Mouse (Mus musculus) liver, embryonic 11.5 days (tissue): ENCODE data around the gene Glt1d1. TPM values are rescaled to one million over a fixed set of nuclear protein-coding genes. Genes with fewer than 3 reads are reported as not detected.

Experiments
- ATAC-seq: fragments of 200-750 bp; cut with Nextera tagmentation; replicated peaks from 2 replicates; pipeline ENCODE4 v1.8.0; 2017; ENCODE audit warnings: moderate number of reproducible peaks, mild to moderate bottlenecking, moderate TSS enrichment, moderate library complexity; ENCODE audit not compliant: low FRiP score
- DNase-seq: peaks from one replicate; pipeline ENCODE4 v3.0.0-alpha.2; 2017; ENCODE audit warnings: low spot score
- H3K27ac ChIP-seq: fragments of 300-500 bp; sonication (generic); 2 replicates; pipeline ENCODE4 v1.5.1; 2014; ENCODE audit warnings: mild to moderate bottlenecking, low read depth, low read length, control low read depth
- H3K27me3 ChIP-seq: fragments of 300-500 bp; sonication (generic); replicated peaks from 2 replicates; pipeline ENCODE4 v1.6.1; 2014; ENCODE audit warnings: low read length, mixed read lengths; ENCODE audit not compliant: control insufficient read depth, insufficient read depth
- H3K36me3 ChIP-seq: fragments of 300-500 bp; sonication (generic); 2 replicates; pipeline ENCODE4 v1.6.1; 2014; ENCODE audit warnings: mild to moderate bottlenecking, low read length, moderate library complexity, mixed read lengths; ENCODE audit not compliant: control insufficient read depth, insufficient read depth
- H3K4me1 ChIP-seq: fragments of 300-500 bp; sonication (generic); replicated peaks from 2 replicates; pipeline ENCODE4 v1.6.1; 2014; ENCODE audit warnings: low read length, mixed read lengths; ENCODE audit not compliant: control insufficient read depth, insufficient read depth
- H3K4me2 ChIP-seq: fragments of 300-500 bp; sonication (generic); 2 replicates; pipeline ENCODE4 v1.6.1; 2014; ENCODE audit warnings: mild to moderate bottlenecking, control low read depth, moderate library complexity
- H3K4me3 ChIP-seq: fragments of 300-500 bp; sonication (generic); 2 replicates; pipeline ENCODE4 v1.5.1; 2014; ENCODE audit warnings: low read depth, low read length, control low read depth
- H3K9ac ChIP-seq: fragments of 300-500 bp; sonication (generic); 2 replicates; pipeline ENCODE4 v1.6.1; 2014; ENCODE audit warnings: low read depth, low read length, control low read depth
- H3K9me3 ChIP-seq: fragments of 300-500 bp; sonication (generic); 2 replicates; pipeline ENCODE4 v1.6.1; 2016; ENCODE audit warnings: low read length, inconsistent platforms, mixed read lengths; ENCODE audit not compliant: control insufficient read depth
- WGBS: fragments of 180-500 bp; shearing (Covaris S2); extraction: QIAGEN DNeasy Blood & Tissue Kit; methylation state at CpG from one replicate; pipeline ENCODE4 v1.1.7; 2014; 5-methylcytosine and 5-hydroxymethylcytosine counted together
- polyA plus RNA-seq: library from polyadenylated mRNA; unstranded; fragments of >200 nt; fragmentation: Nextera tagmentation; extraction: Ambion mirVana; gene quantifications from 2 replicates; pipeline ENCODE4 v1.2.1, GENCODE M21; 2014

Gene Glt1d1
- polyA plus RNA-seq, 1 experiment from 2014 or later = 0.67 TPM

DNA sequence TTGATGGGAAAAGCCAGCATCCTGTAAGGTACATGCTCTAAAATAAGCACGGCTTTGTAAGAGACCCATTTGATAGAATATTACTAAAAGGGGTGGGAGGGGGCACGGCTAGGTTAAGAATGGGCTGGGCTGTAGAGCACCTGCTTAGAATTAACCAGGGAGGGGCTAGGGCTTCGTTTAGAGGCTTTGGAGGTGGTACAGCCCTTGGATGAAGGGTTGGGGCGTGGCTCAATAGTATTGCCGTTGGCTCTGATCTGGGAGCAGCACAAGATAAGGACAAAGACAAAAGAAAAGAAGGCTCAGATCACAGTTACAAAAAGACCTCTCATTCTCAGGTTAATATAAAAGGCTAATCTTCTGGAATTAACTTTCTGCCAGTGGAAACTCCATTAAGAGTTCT is 28.2 kb downstream of the Glt1d1 start:
- H3K9ac ChIP-seq = no peak overlapping the region
- 71% methylated on average over 5 of the region's 5 CpGs for WGBS
- DNase-seq = no peak
- no peaks in the 10 kb centered on the region for H3K4me1 ChIP-seq
- no peaks in the 10 kb centered on the region for H3K36me3 ChIP-seq
- no peak overlapping the region for H3K4me3 ChIP-seq
- no peak overlapping the region for H3K4me2 ChIP-seq
- no peak for ATAC-seq
- H3K9me3 ChIP-seq = peaks cover 4% of the 10 kb centered on the region; the same call in 1 of the 2 replicates
- no peak overlapping the region for H3K27ac ChIP-seq
- H3K27me3 ChIP-seq = no peaks in the 10 kb centered on the region

DNA sequence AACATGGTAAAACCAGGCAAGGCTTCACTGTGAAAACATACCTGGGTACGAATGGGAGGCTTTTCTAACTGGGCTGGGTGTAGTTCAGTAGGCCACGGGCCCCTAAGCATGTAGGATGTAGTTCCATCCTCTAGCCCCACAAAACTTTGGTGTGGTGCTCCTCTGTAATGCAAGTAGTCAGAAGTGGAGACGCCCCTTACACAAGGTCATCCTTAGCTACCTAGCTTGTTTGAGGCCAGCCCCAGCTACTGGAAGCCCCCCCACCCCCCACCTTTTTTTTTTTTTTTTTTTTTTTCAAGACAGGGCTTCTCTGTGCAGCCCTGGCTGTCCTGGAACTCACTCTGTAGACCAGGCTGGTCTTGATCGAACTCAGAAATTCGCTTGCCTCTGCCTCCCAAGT is 28.9 kb downstream of the Glt1d1 start:
- no peak overlapping the region for H3K4me3 ChIP-seq
- H3K4me1 ChIP-seq = no peaks in the 10 kb centered on the region
- DNase-seq (no peak), ATAC-seq (no peak)
- WGBS = 84% methylated on average over 5 of the region's 5 CpGs
- H3K36me3 ChIP-seq = no peaks in the 10 kb centered on the region
- no peak overlapping the region for H3K4me2 ChIP-seq
- H3K9me3 ChIP-seq = peaks cover 4% of the 10 kb centered on the region; the same call in 1 of the 2 replicates
- no peak overlapping the region for H3K27ac ChIP-seq
- no peak overlapping the region for H3K9ac ChIP-seq
- no peaks in the 10 kb centered on the region for H3K27me3 ChIP-seq

DNA sequence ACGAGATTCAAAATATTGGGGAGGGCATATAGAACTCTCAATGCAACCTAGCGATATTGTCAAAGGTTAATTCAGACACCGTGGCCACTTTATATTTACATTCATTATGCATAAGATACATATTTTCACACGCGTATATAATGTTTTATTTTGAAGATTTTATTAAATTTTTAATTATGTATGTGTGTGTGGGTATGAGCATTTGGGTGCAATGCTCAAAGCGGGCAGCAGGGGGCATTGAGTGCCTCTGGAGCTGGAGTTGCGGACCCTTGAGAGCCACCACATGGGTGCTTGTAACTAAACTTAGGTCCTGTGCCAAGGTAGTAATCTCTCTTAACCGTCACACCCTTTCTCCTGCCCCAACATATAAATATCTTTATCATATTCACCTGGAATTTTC is 41.9 kb downstream of the Glt1d1 start:
- Histone ChIP-seq H3K9me3 (no peaks in the 10 kb centered on the region; the same call in 1 of the 2 replicates), H3K27me3 (no peaks in the 10 kb centered on the region), H3K4me2 (no peak overlapping the region), H3K27ac (no peak overlapping the region), H3K36me3 (no peaks in the 10 kb centered on the region), H3K4me3 (no peak overlapping the region), H3K9ac (no peak overlapping the region), H3K4me1 (no peaks in the 10 kb centered on the region)
- no peak for DNase-seq
- ATAC-seq = no peak
- 80% methylated on average over 8 of the region's 8 CpGs for WGBS

GRCm38 (mm10) chr5:127677561-127677960 is 45.5 kb downstream of the Glt1d1 start:
- H3K4me2 ChIP-seq = no peak overlapping the region
- no peak for ATAC-seq
- H3K4me3 ChIP-seq = no peak overlapping the region
- no peaks in the 10 kb centered on the region; the same call in 1 of the 2 replicates for H3K9me3 ChIP-seq
- no peaks in the 10 kb centered on the region for H3K27me3 ChIP-seq
- 85% methylated on average over 2 of the region's 2 CpGs for whole genome bisulfite sequencing
- DNase-seq = no peak
- H3K9ac ChIP-seq = no peak overlapping the region
- no peaks in the 10 kb centered on the region for H3K4me1 ChIP-seq
- no peak overlapping the region for H3K27ac ChIP-seq
- no peaks in the 10 kb centered on the region for H3K36me3 ChIP-seq

DNA sequence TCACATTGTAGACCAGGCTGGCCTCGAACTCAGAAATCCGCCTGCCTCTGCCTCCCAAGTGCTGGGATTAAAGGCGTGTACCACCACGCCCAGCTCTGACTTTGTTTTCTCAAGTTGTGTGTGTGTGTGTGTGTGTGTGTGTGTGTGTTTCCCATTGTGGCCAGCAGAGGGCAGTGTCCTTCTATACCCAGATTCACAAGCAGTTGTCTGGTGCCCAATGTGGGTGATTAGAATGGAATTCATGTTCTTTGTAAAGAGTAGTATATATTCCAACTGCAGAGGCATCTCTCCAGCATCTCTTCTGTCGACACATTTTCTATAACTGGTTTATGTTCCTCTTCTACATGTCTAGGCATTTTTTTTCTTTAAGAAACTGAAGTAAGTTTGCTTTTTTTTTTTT is 46.4 kb downstream of the Glt1d1 start:
- Histone ChIP-seq H3K9me3 (no peaks in the 10 kb centered on the region; the same call in 1 of the 2 replicates), H3K4me3 (no peak overlapping the region), H3K27me3 (no peaks in the 10 kb centered on the region), H3K27ac (no peak overlapping the region), H3K4me1 (no peaks in the 10 kb centered on the region), H3K4me2 (no peak overlapping the region), H3K9ac (no peak overlapping the region), H3K36me3 (no peaks in the 10 kb centered on the region)
- ATAC-seq (no peak), DNase-seq (no peak)
- WGBS = 86% methylated on average over 5 of the region's 5 CpGs

- H3K4me2 ChIP-seq = no peak overlapping the region
- no peak for ATAC-seq
- 76% methylated on average over 9 of the region's 9 CpGs for WGBS
Measured at GRCm38 (mm10) chr5:127688568-127689170, 56.6 kb downstream of the Glt1d1 start.

DNA sequence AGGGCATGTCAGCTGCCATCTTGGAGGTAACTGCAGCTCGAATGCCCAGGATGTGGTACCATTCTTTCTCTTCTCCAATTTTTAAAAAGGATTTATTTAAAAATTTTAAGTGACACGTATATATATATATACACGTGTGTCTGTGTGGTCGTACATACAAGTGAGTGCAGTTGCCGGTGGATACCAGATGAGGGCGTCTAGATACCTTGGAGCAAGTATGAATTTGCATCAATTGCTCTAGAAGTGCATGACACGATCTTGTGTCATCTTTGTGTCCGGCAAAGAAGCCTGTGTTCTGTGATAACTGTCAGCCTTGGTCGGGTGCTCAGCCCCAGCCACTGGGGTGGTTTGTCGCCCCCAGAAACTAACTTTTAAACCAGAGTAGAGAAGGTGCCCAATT is 59.0 kb downstream of the Glt1d1 start:
- ATAC-seq = no peak
- WGBS = 84% methylated on average over 10 of the region's 10 CpGs

More at GRCm38 (mm10) chr5:127688568-127689170, 56.6 kb downstream of the Glt1d1 start:
- H3K4me1 ChIP-seq = no peaks in the 10 kb centered on the region
- no peak overlapping the region for H3K9ac ChIP-seq
- no peak overlapping the region for H3K27ac ChIP-seq
- no peaks in the 10 kb centered on the region for H3K9me3 ChIP-seq
- H3K4me3 ChIP-seq = no peak overlapping the region
- H3K27me3 ChIP-seq = no peaks in the 10 kb centered on the region
- H3K36me3 ChIP-seq = no peaks in the 10 kb centered on the region
- DNase-seq = no peak

DNA sequence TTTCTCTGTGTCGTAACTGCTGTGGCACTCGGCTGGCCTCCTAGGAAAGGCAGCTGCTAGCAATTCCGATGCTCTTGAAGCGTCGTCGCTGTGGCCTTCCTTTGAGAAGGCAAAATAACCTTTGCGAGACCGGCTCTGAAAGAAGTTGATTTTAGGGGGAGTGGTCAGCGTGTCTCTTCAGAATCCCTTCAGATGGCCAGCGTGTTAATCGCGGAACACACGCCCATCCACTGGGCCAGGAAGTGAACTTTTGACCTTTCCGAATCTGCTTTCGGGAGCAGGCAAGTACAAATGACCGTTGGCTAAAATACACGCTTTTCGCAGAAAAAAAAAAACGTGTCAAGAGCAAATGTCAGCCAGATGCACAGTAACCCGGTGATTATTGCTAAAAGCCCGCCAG is 59.5 kb downstream of the Glt1d1 start:
- Histone ChIP-seq H3K27me3 (no peaks in the 10 kb centered on the region), H3K9ac (no peak overlapping the region), H3K4me3 (no peak overlapping the region), H3K36me3 (no peaks in the 10 kb centered on the region), H3K9me3 (no peaks in the 10 kb centered on the region), H3K4me2 (no peak overlapping the region), H3K27ac (no peak overlapping the region), H3K4me1 (no peaks in the 10 kb centered on the region)
- DNase-seq (no peak), ATAC-seq (no peak)
- 77% methylated on average over 21 of the region's 21 CpGs for WGBS

More for the DNA sequence above, 59.0 kb downstream of the Glt1d1 start:
- H3K27ac ChIP-seq = no peak overlapping the region
- H3K36me3 ChIP-seq = no peaks in the 10 kb centered on the region
- DNase-seq = no peak
- no peaks in the 10 kb centered on the region for H3K9me3 ChIP-seq
- no peaks in the 10 kb centered on the region for H3K4me1 ChIP-seq
- no peak overlapping the region for H3K9ac ChIP-seq
- no peaks in the 10 kb centered on the region for H3K27me3 ChIP-seq
- H3K4me2 ChIP-seq = no peak overlapping the region
- no peak overlapping the region for H3K4me3 ChIP-seq

DNA sequence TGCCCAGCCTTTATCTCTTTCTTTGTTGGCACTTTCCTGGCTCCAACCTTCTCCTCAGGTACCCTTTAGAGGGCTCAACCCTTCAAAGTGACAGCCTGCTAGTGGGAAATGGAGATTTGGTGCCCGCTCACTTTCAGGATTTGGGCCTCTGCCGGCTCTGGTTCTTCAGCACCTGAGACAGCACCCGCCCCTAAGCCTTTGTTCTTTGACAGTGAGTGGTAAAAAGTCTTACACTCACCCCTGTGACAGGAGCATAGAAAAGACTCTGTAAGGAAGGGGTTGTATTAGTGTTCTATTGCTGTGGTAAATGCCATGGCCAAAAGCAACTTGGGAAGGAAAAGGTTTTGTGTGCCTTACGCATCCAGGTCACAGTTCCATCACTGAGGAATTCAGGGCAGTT is 63.8 kb downstream of the Glt1d1 start:
- no peaks in the 10 kb centered on the region for H3K27me3 ChIP-seq
- H3K27ac ChIP-seq = no peak overlapping the region
- no peak overlapping the region for H3K9ac ChIP-seq
- no peak for ATAC-seq
- no peaks in the 10 kb centered on the region for H3K36me3 ChIP-seq
- no peaks in the 10 kb centered on the region for H3K4me1 ChIP-seq
- H3K4me3 ChIP-seq = no peak overlapping the region
- DNase-seq = no peak
- WGBS = 65% methylated on average over 4 of the region's 4 CpGs
- no peaks in the 10 kb centered on the region for H3K9me3 ChIP-seq
- no peak overlapping the region for H3K4me2 ChIP-seq
